Mouse (Mus musculus): ENCODE measurements around the gene Pik3r2. TPM values are rescaled to one million over a fixed set of nuclear protein-coding genes. Genes with fewer than 3 reads are reported as not detected.

Gene Pik3r2
- polyA plus RNA-seq, 1 experiment from 2014 or later = 49.1 TPM

DNA sequence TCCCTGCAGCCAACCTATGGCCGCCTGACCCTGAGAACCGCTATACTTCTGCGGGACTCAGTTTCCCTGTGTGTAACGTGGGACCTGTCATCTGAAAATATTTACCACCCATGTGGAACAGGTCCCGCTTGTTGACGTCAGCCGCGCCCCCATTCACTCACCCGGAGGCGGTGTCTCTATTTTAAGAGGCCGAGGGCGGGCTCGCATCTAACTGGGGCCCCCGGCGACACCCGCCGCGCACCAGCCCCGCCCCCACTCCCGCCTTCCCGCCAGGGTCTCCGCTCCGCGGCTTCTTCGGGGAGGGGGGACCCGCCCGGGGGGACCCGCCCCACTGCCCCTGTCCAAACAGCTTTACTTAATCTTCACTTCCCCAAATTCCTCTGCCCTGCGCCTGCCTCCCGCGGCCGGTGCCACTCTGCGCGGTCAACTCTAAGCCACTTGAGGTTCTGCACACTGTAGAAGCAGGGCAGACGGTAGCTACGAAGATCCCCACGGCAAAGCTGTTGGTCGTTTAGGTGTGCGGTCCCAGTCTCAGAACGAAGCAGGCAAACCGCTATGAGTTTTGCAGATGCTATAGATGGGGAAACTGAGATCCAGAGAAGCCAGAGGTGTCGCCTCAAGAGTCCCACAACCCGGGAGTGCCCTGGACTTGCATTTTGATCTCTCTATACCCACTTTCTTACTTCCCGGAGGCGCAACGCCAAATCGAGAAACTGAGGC is 27.4 kb upstream of the Pik3r2 start:
- Histone ChIP-seq H3K27ac (ENCODE audit: low read depth, low read length) (no peak overlapping the region), H3K4me1 (ENCODE audit: control insufficient read depth, insufficient read depth, low read length) (peaks cover 12% of the 10 kb centered on the region), H3K9me3 (ENCODE audit: control insufficient read depth, low read length) (no peaks in the 10 kb centered on the region), H3K36me3 (ENCODE audit: control insufficient read depth, insufficient read depth, low read length) (no peaks in the 10 kb centered on the region), H3K4me3 (ENCODE audit: low read length) (peak overlapping the region; percentile 50), H3K4me2 (replicated peaks; ENCODE audit: low read depth, low read length) (peak overlapping the region; percentile 90), H3K27me3 (ENCODE audit: control insufficient read depth, insufficient read depth, low read length) (peaks cover 44% of the 10 kb centered on the region), H3K9ac (ENCODE audit: low read depth, low read length) (peak overlapping the region; percentile 44; the same call in 1 of the 2 replicates)
- WGBS = 3% methylated on average over 38 of the region's 47 CpGs
- 0 out of 2 replicates have a peak, but pooled peaks have one; percentile 8 for ATAC-seq (ENCODE audit: low FRiP score, low TSS enrichment)

DNA sequence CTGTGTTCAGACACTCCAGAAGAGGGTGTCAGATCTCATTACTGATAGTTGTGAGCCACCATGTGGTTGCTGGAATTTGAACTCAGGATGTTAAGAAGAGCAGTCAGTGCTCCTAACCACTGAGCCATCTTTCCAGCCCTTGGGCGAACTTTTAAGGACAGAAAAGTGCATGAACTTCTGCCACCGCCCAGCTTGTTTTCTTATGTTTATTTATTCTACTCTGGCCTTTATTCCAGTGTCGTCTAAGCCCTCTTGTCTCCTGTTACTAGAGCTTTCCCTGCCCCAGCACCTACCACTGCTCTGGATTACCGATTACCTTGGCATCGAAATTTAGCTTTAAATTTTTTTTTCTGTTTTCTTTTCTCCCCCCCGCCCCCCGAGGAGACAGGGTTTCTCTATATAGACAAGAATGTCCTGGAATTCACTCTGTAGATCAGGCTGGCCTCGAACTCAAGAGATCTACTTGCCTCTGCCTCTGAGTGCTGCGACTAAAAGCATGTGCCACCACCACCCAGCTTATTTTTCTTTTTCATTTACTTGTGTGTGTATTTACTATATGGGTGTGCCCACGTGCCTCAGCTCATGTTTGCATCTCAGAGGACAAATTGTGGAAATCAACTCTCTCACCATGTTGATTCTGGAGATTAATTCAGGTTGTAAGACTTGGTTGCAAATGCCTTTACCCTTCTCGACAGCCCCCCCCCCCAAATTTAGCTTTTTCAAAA is 26.4 kb upstream of the Pik3r2 start:
- ATAC-seq (ENCODE audit: low FRiP score, low TSS enrichment) = no peak
- Histone ChIP-seq H3K36me3 (ENCODE audit: control insufficient read depth, insufficient read depth, low read length) (no peaks in the 10 kb centered on the region), H3K4me3 (ENCODE audit: low read length) (no peak overlapping the region), H3K27me3 (ENCODE audit: control insufficient read depth, insufficient read depth, low read length) (peaks cover 53% of the 10 kb centered on the region), H3K4me1 (ENCODE audit: control insufficient read depth, insufficient read depth, low read length) (peaks cover 12% of the 10 kb centered on the region), H3K27ac (ENCODE audit: low read depth, low read length) (no peak overlapping the region), H3K4me2 (replicated peaks; ENCODE audit: low read depth, low read length) (no peak overlapping the region), H3K9ac (ENCODE audit: low read depth, low read length) (no peak overlapping the region), H3K9me3 (ENCODE audit: control insufficient read depth, low read length) (no peaks in the 10 kb centered on the region)
- WGBS = 67% methylated on average over 11 of the region's 11 CpGs

DNA sequence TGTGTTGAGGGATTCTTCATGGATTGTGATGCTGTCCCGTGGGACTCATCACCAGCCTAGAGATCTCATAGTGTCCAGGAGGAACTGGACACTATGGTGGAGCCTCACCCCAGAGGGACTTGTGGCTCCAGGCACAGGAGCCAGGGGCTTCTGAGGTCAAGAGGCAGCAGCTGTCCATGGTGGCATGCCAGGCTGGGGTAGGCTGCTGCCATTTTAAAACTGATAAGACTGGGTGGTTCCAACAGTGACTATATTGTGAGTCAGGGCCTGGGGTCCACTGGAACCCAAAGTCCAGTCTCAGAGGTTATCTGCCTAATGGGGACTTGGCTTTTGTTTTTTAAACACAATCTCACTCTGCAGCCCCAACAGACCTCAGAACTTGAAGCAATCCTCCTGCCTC is 25.3 kb upstream of the Pik3r2 start:
- no peak overlapping the region for H3K4me3 ChIP-seq (ENCODE audit: low read length)
- peaks cover 12% of the 10 kb centered on the region for H3K4me1 ChIP-seq (ENCODE audit: control insufficient read depth, insufficient read depth, low read length)
- no peaks in the 10 kb centered on the region for H3K9me3 ChIP-seq (ENCODE audit: control insufficient read depth, low read length)
- H3K4me2 ChIP-seq (replicated peaks; ENCODE audit: low read depth, low read length) = no peak overlapping the region
- H3K27me3 ChIP-seq (ENCODE audit: control insufficient read depth, insufficient read depth, low read length) = peaks cover 57% of the 10 kb centered on the region
- no peaks in the 10 kb centered on the region for H3K36me3 ChIP-seq (ENCODE audit: control insufficient read depth, insufficient read depth, low read length)
- no peak for ATAC-seq (ENCODE audit: low FRiP score, low TSS enrichment)
- no peak overlapping the region for H3K9ac ChIP-seq (ENCODE audit: low read depth, low read length)
- 82% methylated on average over 1 of the region's 1 CpGs for WGBS
- H3K27ac ChIP-seq (ENCODE audit: low read depth, low read length) = no peak overlapping the region

DNA sequence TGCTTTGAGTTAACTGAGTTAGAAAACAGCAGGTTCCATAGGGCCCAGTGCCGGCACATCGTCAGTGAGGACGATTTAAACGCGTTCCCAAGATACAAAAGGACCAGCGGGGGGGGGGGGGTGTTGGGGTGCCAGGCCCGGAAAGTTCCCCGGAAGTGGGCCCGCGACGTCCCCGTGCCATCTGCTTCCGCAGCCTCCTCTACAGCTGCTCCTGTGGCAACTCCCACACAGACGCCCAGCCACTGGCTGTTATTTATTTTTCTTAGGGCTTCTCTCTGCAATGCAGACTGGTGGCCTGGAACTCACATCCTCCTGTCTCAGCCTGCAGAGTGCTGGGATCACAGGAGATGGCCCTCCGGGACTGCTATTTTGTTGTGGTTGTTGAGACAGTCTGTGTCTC is 24.6 kb upstream of the Pik3r2 start:
- H3K4me2 ChIP-seq (replicated peaks; ENCODE audit: low read depth, low read length) = no peak overlapping the region
- peaks cover 12% of the 10 kb centered on the region for H3K4me1 ChIP-seq (ENCODE audit: control insufficient read depth, insufficient read depth, low read length)
- no peak for ATAC-seq (ENCODE audit: low FRiP score, low TSS enrichment)
- no peak overlapping the region for H3K9ac ChIP-seq (ENCODE audit: low read depth, low read length)
- no peak overlapping the region for H3K27ac ChIP-seq (ENCODE audit: low read depth, low read length)
- no peaks in the 10 kb centered on the region for H3K36me3 ChIP-seq (ENCODE audit: control insufficient read depth, insufficient read depth, low read length)
- H3K4me3 ChIP-seq (ENCODE audit: low read length) = no peak overlapping the region
- no peaks in the 10 kb centered on the region for H3K9me3 ChIP-seq (ENCODE audit: control insufficient read depth, low read length)
- 15% methylated on average over 15 of the region's 15 CpGs for WGBS
- peaks cover 56% of the 10 kb centered on the region for H3K27me3 ChIP-seq (ENCODE audit: control insufficient read depth, insufficient read depth, low read length)

GRCm38 (mm10) chr8:70800648-70801047 is 24.1 kb upstream of the Pik3r2 start:
- Histone ChIP-seq H3K4me2 (replicated peaks; ENCODE audit: low read depth, low read length) (no peak overlapping the region), H3K4me1 (ENCODE audit: control insufficient read depth, insufficient read depth, low read length) (peaks cover 12% of the 10 kb centered on the region), H3K9me3 (ENCODE audit: control insufficient read depth, low read length) (no peaks in the 10 kb centered on the region), H3K9ac (ENCODE audit: low read depth, low read length) (no peak overlapping the region), H3K27ac (ENCODE audit: low read depth, low read length) (no peak overlapping the region), H3K4me3 (ENCODE audit: low read length) (no peak overlapping the region), H3K36me3 (ENCODE audit: control insufficient read depth, insufficient read depth, low read length) (no peaks in the 10 kb centered on the region), H3K27me3 (ENCODE audit: control insufficient read depth, insufficient read depth, low read length) (peaks cover 52% of the 10 kb centered on the region)
- no peak for ATAC-seq (ENCODE audit: low FRiP score, low TSS enrichment)
- WGBS = 53% methylated on average over 10 of the region's 10 CpGs

DNA sequence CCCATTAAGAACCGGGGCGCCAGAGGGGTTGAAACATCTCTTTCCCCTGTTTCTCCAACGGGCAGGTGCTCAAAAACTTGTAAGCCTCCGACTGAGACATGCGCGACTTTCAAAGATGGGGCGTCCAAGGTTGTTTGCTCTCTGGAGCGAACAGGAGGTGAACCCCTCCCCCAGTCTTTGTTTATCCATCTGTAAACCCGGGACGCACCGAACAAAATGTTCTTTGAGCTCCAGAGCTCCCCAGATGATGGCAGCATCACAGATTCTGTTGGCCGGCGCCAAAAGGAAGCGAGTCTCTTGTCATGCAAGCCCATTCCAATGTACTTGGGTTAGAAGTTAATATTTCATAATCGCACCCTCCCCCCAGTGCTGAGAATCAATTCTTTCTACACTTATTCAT is 21.8 kb upstream of the Pik3r2 start:
- no peaks in the 10 kb centered on the region for H3K36me3 ChIP-seq (ENCODE audit: control insufficient read depth, insufficient read depth, low read length)
- no peak for ATAC-seq (ENCODE audit: low FRiP score, low TSS enrichment)
- H3K27me3 ChIP-seq (ENCODE audit: control insufficient read depth, insufficient read depth, low read length) = peaks cover 43% of the 10 kb centered on the region
- no peak overlapping the region for H3K9ac ChIP-seq (ENCODE audit: low read depth, low read length)
- H3K4me3 ChIP-seq (ENCODE audit: low read length) = peak overlapping the region; percentile 59; the same call in 1 of the 2 replicates
- no peak overlapping the region for H3K27ac ChIP-seq (ENCODE audit: low read depth, low read length)
- peak overlapping the region; percentile 84 for H3K4me2 ChIP-seq (replicated peaks; ENCODE audit: low read depth, low read length)
- no peaks in the 10 kb centered on the region for H3K9me3 ChIP-seq (ENCODE audit: control insufficient read depth, low read length)
- H3K4me1 ChIP-seq (ENCODE audit: control insufficient read depth, insufficient read depth, low read length) = no peaks in the 10 kb centered on the region
- 17% methylated on average over 15 of the region's 15 CpGs for WGBS

GRCm38 (mm10) chr8:70797081-70798070 is 20.9 kb upstream of the Pik3r2 start:
- Histone ChIP-seq H3K27ac (ENCODE audit: low read depth, low read length) (no peak overlapping the region; the same call in 1 of the 2 replicates), H3K4me2 (replicated peaks; ENCODE audit: low read depth, low read length) (peak overlapping the region; percentile 84), H3K4me1 (ENCODE audit: control insufficient read depth, insufficient read depth, low read length) (no peaks in the 10 kb centered on the region), H3K27me3 (ENCODE audit: control insufficient read depth, insufficient read depth, low read length) (peaks cover 38% of the 10 kb centered on the region), H3K9me3 (ENCODE audit: control insufficient read depth, low read length) (no peaks in the 10 kb centered on the region), H3K36me3 (ENCODE audit: control insufficient read depth, insufficient read depth, low read length) (no peaks in the 10 kb centered on the region), H3K4me3 (ENCODE audit: low read length) (peak overlapping the region; percentile 59), H3K9ac (ENCODE audit: low read depth, low read length) (peak overlapping the region; percentile 60)
- under 1% methylated on average over 56 of the region's 57 CpGs for WGBS
- peak; percentile 84 for ATAC-seq (ENCODE audit: low FRiP score, low TSS enrichment)

DNA sequence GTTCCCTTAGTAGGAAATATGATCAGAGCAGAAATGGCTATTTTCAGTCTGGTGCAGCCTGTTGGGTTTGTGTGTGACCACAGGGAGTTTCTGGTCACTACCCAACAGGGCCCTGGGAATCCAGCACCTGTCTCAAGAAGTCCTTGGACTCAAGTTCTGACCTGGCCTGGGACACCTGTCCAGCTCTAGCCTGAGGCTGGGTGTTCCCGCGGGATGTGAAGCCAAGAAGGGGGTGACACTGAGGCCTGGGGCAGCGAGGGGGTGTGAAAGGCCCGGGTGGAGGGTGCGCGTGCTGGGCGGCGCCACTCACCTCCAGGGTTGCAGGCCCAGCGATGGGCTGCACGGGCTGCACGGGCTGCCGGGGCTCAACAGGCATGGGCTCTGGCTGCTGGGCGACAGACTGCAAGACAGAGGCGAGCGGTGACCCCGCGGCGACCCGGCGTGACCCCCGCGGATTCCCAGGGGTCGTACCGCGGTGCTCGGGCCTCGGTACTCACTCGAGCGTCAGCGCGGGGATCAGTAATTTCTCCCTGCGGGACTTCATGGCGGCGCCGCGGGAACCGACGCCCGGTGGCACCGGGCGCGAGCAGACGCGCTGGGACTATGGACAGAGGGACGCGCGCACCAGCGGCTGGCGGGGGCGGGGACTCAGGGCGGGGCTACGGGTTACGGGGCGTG is 20.0 kb upstream of the Pik3r2 start:
- peak overlapping the region; percentile 60 for H3K9ac ChIP-seq (ENCODE audit: low read depth, low read length)
- H3K9me3 ChIP-seq (ENCODE audit: control insufficient read depth, low read length) = no peaks in the 10 kb centered on the region
- ATAC-seq (ENCODE audit: low FRiP score, low TSS enrichment) = peak; percentile 2
- H3K36me3 ChIP-seq (ENCODE audit: control insufficient read depth, insufficient read depth, low read length) = no peaks in the 10 kb centered on the region
- WGBS = 2% methylated on average over 54 of the region's 54 CpGs
- peak overlapping the region; percentile 84 for H3K4me2 ChIP-seq (replicated peaks; ENCODE audit: low read depth, low read length)
- no peak overlapping the region for H3K27ac ChIP-seq (ENCODE audit: low read depth, low read length)
- peak overlapping the region; percentile 59 for H3K4me3 ChIP-seq (ENCODE audit: low read length)
- peaks cover 3% of the 10 kb centered on the region for H3K4me1 ChIP-seq (ENCODE audit: control insufficient read depth, insufficient read depth, low read length)
- H3K27me3 ChIP-seq (ENCODE audit: control insufficient read depth, insufficient read depth, low read length) = peaks cover 38% of the 10 kb centered on the region
